Mouse (Mus musculus) limb, embryonic 11.5 days (tissue): ENCODE results near the gene Ccr6. TPM values are rescaled to one million over a fixed set of nuclear protein-coding genes. Genes with fewer than 3 reads are reported as not detected.
"Not testable (repeated sequence)": the region's sequence is repeated elsewhere in the genome, so short reads cannot be mapped to it uniquely, and the experiment has no call there.

Experiments used
- ATAC-seq: fragments of 200-750 bp; cut with Nextera tagmentation; 2 replicates; pipeline ENCODE4 v1.8.0; 2017; ENCODE audit warnings: low read depth; ENCODE audit not compliant: insufficient number of reproducible peaks, low FRiP score, low TSS enrichment
- DNase-seq: peaks from one replicate; pipeline ENCODE4 v3.0.0-alpha.2; 2015; ENCODE audit warnings: low spot score
- H3K27ac ChIP-seq: fragments of 300-500 bp; sonication (generic); replicated peaks from 2 replicates; pipeline ENCODE4 v1.5.1; 2014; ENCODE audit warnings: low read depth, mild to moderate bottlenecking, low read length
- H3K27me3 ChIP-seq: fragments of 300-500 bp; sonication (generic); 2 replicates; pipeline ENCODE4 v1.6.1; 2014; ENCODE audit warnings: mild to moderate bottlenecking, low read length, mixed read lengths; ENCODE audit not compliant: control insufficient read depth, insufficient read depth
- H3K36me3 ChIP-seq: fragments of 300-500 bp; sonication (generic); 2 replicates; pipeline ENCODE4 v1.6.1; 2014; ENCODE audit warnings: mild to moderate bottlenecking, low read length, moderate library complexity, mixed read lengths; ENCODE audit not compliant: control insufficient read depth, insufficient read depth
- H3K4me1 ChIP-seq: fragments of 300-500 bp; sonication (generic); 2 replicates; pipeline ENCODE4 v1.6.1; 2014; ENCODE audit warnings: low read length, mixed read lengths; ENCODE audit not compliant: control insufficient read depth, insufficient read depth
- H3K4me2 ChIP-seq: fragments of 300-500 bp; sonication (generic); 2 replicates; pipeline ENCODE4 v1.6.1; 2014; ENCODE audit warnings: low read depth, mild to moderate bottlenecking, moderate library complexity; ENCODE audit not compliant: severe bottlenecking
- H3K4me3 ChIP-seq: fragments of 300-500 bp; sonication (generic); 2 replicates; pipeline ENCODE4 v1.5.1; 2014; ENCODE audit warnings: low read depth, low read length
- H3K9ac ChIP-seq: fragments of 300-500 bp; sonication (generic); 2 replicates; pipeline ENCODE4 v1.6.1; 2014; ENCODE audit warnings: mild to moderate bottlenecking, low read length
- H3K9me3 ChIP-seq: fragments of 300-500 bp; sonication (generic); 2 replicates; pipeline ENCODE4 v1.6.1; 2016; ENCODE audit warnings: low read length; ENCODE audit not compliant: control insufficient read depth
- WGBS: fragments of 180-500 bp; shearing (Covaris S2); extraction: QIAGEN DNeasy Blood & Tissue Kit; methylation state at CpG from one replicate; pipeline ENCODE4 v1.1.7; 2014; 5-methylcytosine and 5-hydroxymethylcytosine counted together
- polyA plus RNA-seq: library from polyadenylated mRNA; unstranded; fragments of >200 nt; fragmentation: Nextera tagmentation; extraction: Ambion mirVana; gene quantifications from 2 replicates; pipeline ENCODE4 v1.2.1, GENCODE M21; 2014

The Ccr6 gene
- polyA plus RNA-seq = not detected in 2 replicates

- no peak within 1 kb of the TSS for H3K27ac ChIP-seq
- no peak for ATAC-seq
- no peaks in the 10 kb centered on the region for H3K9me3 ChIP-seq
- no peak within 1 kb of the TSS for H3K9ac ChIP-seq
- no peak within 1 kb of the TSS for H3K4me2 ChIP-seq
- no peaks in the 10 kb centered on the region for H3K27me3 ChIP-seq
- H3K4me3 ChIP-seq = no peak within 1 kb of the TSS
- DNase-seq = no peak
- H3K36me3 ChIP-seq = no peaks in the 10 kb centered on the region
- 84% methylated on average over 3 of the region's 3 CpGs for WGBS
- H3K4me1 ChIP-seq = no peaks in the 10 kb centered on the region
These were observed at the start of gene Ccr6 for GRCm38 (mm10) chr17:8235743-8236142. Gene Ccr6, plus strand, starts transcription at chr17:8236043.

- Histone ChIP-seq H3K27ac (no peak overlapping the region), H3K4me2 (no peak overlapping the region), H3K4me1 (no peaks in the 10 kb centered on the region), H3K4me3 (no peak overlapping the region), H3K9me3 (no peaks in the 10 kb centered on the region), H3K9ac (no peak overlapping the region), H3K36me3 (peaks cover 5% of the 10 kb centered on the region; the same call in 1 of the 2 replicates), H3K27me3 (no peaks in the 10 kb centered on the region)
- ATAC-seq (no peak), DNase-seq (no peak)
- WGBS = 90% methylated on average over 8 of the region's 8 CpGs
These were observed 42.2 kb upstream of the Ccr6 start for GRCm38 (mm10) chr17:8193678-8194077.

GRCm38 (mm10) chr17:8195685-8196376 is 40.0 kb upstream of the Ccr6 start:
- Histone ChIP-seq H3K4me2 (no peak overlapping the region), H3K27ac (no peak overlapping the region), H3K9ac (no peak overlapping the region), H3K27me3 (no peaks in the 10 kb centered on the region), H3K4me1 (no peaks in the 10 kb centered on the region), H3K36me3 (peaks cover 2% of the 10 kb centered on the region; the same call in 1 of the 2 replicates), H3K9me3 (no peaks in the 10 kb centered on the region), H3K4me3 (no peak overlapping the region)
- DNase-seq (no peak), ATAC-seq (no peak)
- WGBS = 90% methylated on average over 8 of the region's 8 CpGs

GRCm38 (mm10) chr17:8197652-8198051 is 38.2 kb upstream of the Ccr6 start:
- 76% methylated on average over 3 of the region's 3 CpGs for WGBS
- DNase-seq (no peak), ATAC-seq (no peak)
- H3K9me3 ChIP-seq = no peaks in the 10 kb centered on the region
- H3K36me3 ChIP-seq = peaks cover 2% of the 10 kb centered on the region; the same call in 1 of the 2 replicates
- no peak overlapping the region for H3K9ac ChIP-seq
- no peaks in the 10 kb centered on the region for H3K4me1 ChIP-seq
- no peak overlapping the region for H3K4me3 ChIP-seq
- no peak overlapping the region for H3K27ac ChIP-seq
- no peak overlapping the region for H3K4me2 ChIP-seq
- no peaks in the 10 kb centered on the region for H3K27me3 ChIP-seq

- 89% methylated on average over 11 of the region's 11 CpGs for WGBS
- Histone ChIP-seq H3K4me1 (no peaks in the 10 kb centered on the region), H3K4me2 (no peak overlapping the region), H3K9me3 (no peaks in the 10 kb centered on the region), H3K36me3 (peaks cover 2% of the 10 kb centered on the region; the same call in 1 of the 2 replicates), H3K27me3 (no peaks in the 10 kb centered on the region), H3K9ac (0 out of 2 replicates have a peak overlapping the region, but pooled peaks have one; percentile 3), H3K4me3 (no peak overlapping the region), H3K27ac (no peak overlapping the region)
- DNase-seq (no peak), ATAC-seq (no peak)
These were observed 36.5 kb upstream of the Ccr6 start for GRCm38 (mm10) chr17:8199067-8199935.

GRCm38 (mm10) chr17:8199936-8200330 is 35.9 kb upstream of the Ccr6 start:
- ATAC-seq = no peak

GRCm38 (mm10) chr17:8203487-8203886 is 32.4 kb upstream of the Ccr6 start:
- no peak overlapping the region for H3K4me2 ChIP-seq
- H3K9ac ChIP-seq = no peak overlapping the region
- no peak overlapping the region for H3K4me3 ChIP-seq
- WGBS = 72% methylated on average over 1 of the region's 1 CpGs
- no peak overlapping the region for H3K27ac ChIP-seq
- H3K36me3 ChIP-seq = no peaks in the 10 kb centered on the region
- H3K27me3 ChIP-seq = no peaks in the 10 kb centered on the region
- H3K9me3 ChIP-seq = no peaks in the 10 kb centered on the region
- H3K4me1 ChIP-seq = no peaks in the 10 kb centered on the region
- DNase-seq (no peak), ATAC-seq (no peak)

More at GRCm38 (mm10) chr17:8199936-8200330, 35.9 kb upstream of the Ccr6 start:
- no peaks in the 10 kb centered on the region for H3K9me3 ChIP-seq
- H3K9ac ChIP-seq = no peak overlapping the region
- H3K27ac ChIP-seq = no peak overlapping the region
- H3K36me3 ChIP-seq = no peaks in the 10 kb centered on the region
- no peak for DNase-seq
- H3K4me1 ChIP-seq = no peaks in the 10 kb centered on the region
- H3K4me2 ChIP-seq = no peak overlapping the region
- no peaks in the 10 kb centered on the region for H3K27me3 ChIP-seq
- no peak overlapping the region for H3K4me3 ChIP-seq
- 71% methylated on average over 1 of the region's 1 CpGs for WGBS

- H3K36me3 ChIP-seq, H3K27me3 ChIP-seq, DNase-seq, H3K4me3 ChIP-seq, H3K27ac ChIP-seq, ATAC-seq, H3K4me1 ChIP-seq, H3K9ac ChIP-seq, H3K4me2 ChIP-seq, H3K9me3 ChIP-seq: not testable (repeated sequence)
- 88% methylated on average over 1 of the region's 1 CpGs for WGBS
These were observed 30.6 kb upstream of the Ccr6 start for GRCm38 (mm10) chr17:8205221-8205631.
